Mouse (Mus musculus): Measurements from ENCODE around the gene Flot1.
"Not testable (repeated sequence)": the region's sequence is repeated elsewhere in the genome, so short reads cannot be mapped to it uniquely, and the experiment has no call there.

- not testable (repeated sequence) for TF ChIP-seq CTCF (IDR thresholded peaks at IDR 0.05; ENCODE audit: borderline replicate concordance, insufficient read depth, low read depth, low read length); POLR2A (IDR thresholded peaks at IDR 0.05; ENCODE audit: borderline replicate concordance, insufficient read depth, low read length)
Measured at GRCm38 (mm10) chr17:35839002-35839401, 16.0 kb downstream of the Flot1 start.
